Mouse (Mus musculus): ENCODE measurements at regions not wholly inside any gene's neighbourhood (a gene's known extent, or its start where the extent isn't known, plus 50 kb on each side); places are given as distances from the start of the nearest gene placed in this dataset.

DNA sequence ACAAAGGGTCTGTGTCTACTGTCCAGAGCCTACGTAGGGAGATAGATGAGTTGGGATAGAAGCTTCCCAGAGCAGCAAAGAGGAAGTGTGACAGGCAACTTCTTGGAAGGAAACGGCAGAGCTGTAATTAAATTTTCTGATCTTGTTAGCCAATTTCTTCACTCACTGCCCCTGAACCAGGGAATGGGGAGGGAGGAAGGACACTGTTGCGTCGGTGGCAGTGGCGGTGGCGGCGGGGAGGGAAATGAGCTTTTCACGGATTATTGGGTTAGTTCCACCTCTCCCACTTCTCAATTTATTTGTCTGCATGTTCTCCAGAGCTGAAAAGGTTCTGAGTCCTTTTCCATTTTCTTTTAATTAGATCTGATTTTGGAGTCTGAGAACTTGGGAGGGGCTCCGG is 298.4 kb upstream of the 9630041A04Rik start:
- Histone ChIP-seq H3K36me3 (ENCODE audit: control insufficient read depth, insufficient read depth, low read length) (no peaks in the 10 kb centered on the region), H3K4me1 (ENCODE audit: control insufficient read depth, insufficient read depth, low read length) (no peaks in the 10 kb centered on the region), H3K27ac (ENCODE audit: insufficient read depth, low read depth, low read length) (no peak overlapping the region), H3K27me3 (replicated peaks; ENCODE audit: control insufficient read depth, insufficient read depth, low read length) (no peaks in the 10 kb centered on the region), H3K4me3 (ENCODE audit: insufficient read depth, low read depth, low read length) (no peak overlapping the region)
- WGBS, result 35% methylated on average over 9 of the region's 9 CpGs
- no peak for DNase-seq
- TF ChIP-seq POLR2A (IDR thresholded peaks at IDR 0.05; ENCODE audit: low read depth, low read length) (no peak), CTCF (conservative IDR thresholded peaks at IDR 0.05; ENCODE audit: insufficient read depth, insufficient read length, low read depth, low read length) (no peak)

DNA sequence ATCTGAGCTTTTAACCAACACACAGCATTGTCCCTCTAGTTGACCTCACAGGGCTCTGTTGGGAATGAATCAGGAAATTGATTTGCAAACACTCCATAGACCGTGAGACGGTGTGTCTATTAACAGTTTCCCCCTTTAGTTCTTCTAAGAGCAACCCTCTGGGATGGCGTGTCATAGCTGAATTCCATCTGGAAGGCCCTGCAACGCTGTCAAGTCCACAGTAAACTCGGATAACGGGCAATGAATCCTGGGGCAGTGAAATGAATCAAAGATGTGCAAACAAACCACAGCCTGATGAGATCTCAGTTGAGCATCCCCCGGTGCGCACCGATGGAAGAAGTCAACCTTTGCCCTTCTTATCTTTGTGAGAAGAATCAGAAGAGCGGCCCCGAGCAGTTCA is 302.3 kb upstream of the 9630041A04Rik start:
- H3K4me3 ChIP-seq (ENCODE audit: insufficient read depth, low read depth, low read length), result no peak overlapping the region
- no peak for DNase-seq
- WGBS, result 58% methylated on average over 11 of the region's 11 CpGs
- no peak overlapping the region for H3K27ac ChIP-seq (ENCODE audit: insufficient read depth, low read depth, low read length)
- no peaks in the 10 kb centered on the region for H3K27me3 ChIP-seq (replicated peaks; ENCODE audit: control insufficient read depth, insufficient read depth, low read length)
- no peaks in the 10 kb centered on the region for H3K4me1 ChIP-seq (ENCODE audit: control insufficient read depth, insufficient read depth, low read length)
- no peak for TF ChIP-seq CTCF (conservative IDR thresholded peaks at IDR 0.05; ENCODE audit: insufficient read depth, insufficient read length, low read depth, low read length)
- no peak for TF ChIP-seq POLR2A (IDR thresholded peaks at IDR 0.05; ENCODE audit: low read depth, low read length)
- H3K36me3 ChIP-seq (ENCODE audit: control insufficient read depth, insufficient read depth, low read length), result no peaks in the 10 kb centered on the region

DNA sequence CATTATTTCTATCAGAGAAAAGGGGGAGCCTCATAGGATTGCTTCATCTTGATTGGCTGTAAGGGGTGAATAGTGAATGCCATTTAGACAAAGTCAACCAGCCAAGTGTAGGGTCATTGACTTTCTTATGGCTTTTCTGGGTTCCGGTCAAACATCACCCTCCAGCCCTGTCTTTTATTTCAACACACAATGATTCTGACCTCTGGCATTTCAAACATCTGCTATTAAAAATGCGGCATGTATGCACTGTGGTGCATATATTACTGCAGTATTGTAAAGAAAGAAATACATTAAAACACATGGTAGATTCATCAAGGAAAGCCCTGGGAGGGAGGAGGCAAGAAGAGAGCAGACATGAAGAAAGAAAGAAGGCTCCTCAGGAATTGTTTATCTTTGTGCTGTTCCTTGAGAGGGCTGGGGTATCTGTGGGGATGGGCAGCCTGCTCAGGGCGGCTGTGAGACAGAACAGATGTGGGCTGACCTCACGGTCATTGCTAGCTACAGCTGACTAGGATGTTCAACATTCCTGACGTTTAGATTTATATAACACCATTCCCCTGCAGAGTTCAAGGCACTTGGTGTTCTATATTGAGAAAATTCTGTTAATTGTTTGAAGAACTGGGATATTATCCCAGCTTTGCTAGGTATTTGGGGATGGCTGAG is 303.5 kb upstream of the Ppp2r3a start:
- WGBS, result 37% methylated on average over 5 of the region's 5 CpGs

DNA sequence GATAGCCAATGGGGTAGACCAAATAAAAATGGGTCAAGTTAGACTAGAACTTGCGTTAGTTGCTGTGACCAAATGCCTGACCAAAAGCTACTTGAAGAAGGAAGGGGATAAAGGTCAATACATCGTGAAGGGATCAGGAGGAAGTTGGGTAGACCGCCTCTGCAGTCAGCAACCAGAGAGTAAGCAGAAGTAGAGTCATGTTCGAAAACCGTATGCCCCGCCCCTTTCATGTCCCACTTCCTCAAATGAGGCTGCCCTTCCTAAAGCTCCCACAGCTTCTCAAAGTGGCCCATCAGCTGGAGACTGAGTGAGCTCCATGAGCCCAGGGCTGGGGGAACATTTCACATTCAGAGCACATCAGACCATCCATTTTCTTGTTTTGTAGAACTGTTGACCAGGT is 301.2 kb upstream of the Ppp2r3a start:
- Histone ChIP-seq H3K4me3 (ENCODE audit: insufficient read depth, low read depth, low read length) (no peak overlapping the region), H3K4me1 (ENCODE audit: control insufficient read depth, insufficient read depth, low read length) (no peaks in the 10 kb centered on the region), H3K27ac (ENCODE audit: insufficient read depth, low read depth, low read length) (no peak overlapping the region), H3K36me3 (ENCODE audit: control insufficient read depth, insufficient read depth, low read length) (no peaks in the 10 kb centered on the region), H3K27me3 (replicated peaks; ENCODE audit: control insufficient read depth, insufficient read depth, low read length) (no peaks in the 10 kb centered on the region)
- TF ChIP-seq POLR2A (IDR thresholded peaks at IDR 0.05; ENCODE audit: low read depth, low read length) (no peak), CTCF (conservative IDR thresholded peaks at IDR 0.05; ENCODE audit: insufficient read depth, insufficient read length, low read depth, low read length) (no peak)
- no peak for DNase-seq
- 91% methylated on average over 6 of the region's 6 CpGs for WGBS

More for the DNA sequence above, 303.5 kb upstream of the Ppp2r3a start:
- no peaks in the 10 kb centered on the region for H3K36me3 ChIP-seq (ENCODE audit: control insufficient read depth, insufficient read depth, low read length)
- no peak for TF ChIP-seq CTCF (conservative IDR thresholded peaks at IDR 0.05; ENCODE audit: insufficient read depth, insufficient read length, low read depth, low read length)
- no peak for TF ChIP-seq POLR2A (IDR thresholded peaks at IDR 0.05; ENCODE audit: low read depth, low read length)
- H3K27me3 ChIP-seq (replicated peaks; ENCODE audit: control insufficient read depth, insufficient read depth, low read length), result no peaks in the 10 kb centered on the region
- no peak overlapping the region for H3K27ac ChIP-seq (ENCODE audit: insufficient read depth, low read depth, low read length)
- H3K4me1 ChIP-seq (ENCODE audit: control insufficient read depth, insufficient read depth, low read length), result no peaks in the 10 kb centered on the region
- no peak overlapping the region for H3K4me3 ChIP-seq (ENCODE audit: insufficient read depth, low read depth, low read length)
- DNase-seq, result no peak

DNA sequence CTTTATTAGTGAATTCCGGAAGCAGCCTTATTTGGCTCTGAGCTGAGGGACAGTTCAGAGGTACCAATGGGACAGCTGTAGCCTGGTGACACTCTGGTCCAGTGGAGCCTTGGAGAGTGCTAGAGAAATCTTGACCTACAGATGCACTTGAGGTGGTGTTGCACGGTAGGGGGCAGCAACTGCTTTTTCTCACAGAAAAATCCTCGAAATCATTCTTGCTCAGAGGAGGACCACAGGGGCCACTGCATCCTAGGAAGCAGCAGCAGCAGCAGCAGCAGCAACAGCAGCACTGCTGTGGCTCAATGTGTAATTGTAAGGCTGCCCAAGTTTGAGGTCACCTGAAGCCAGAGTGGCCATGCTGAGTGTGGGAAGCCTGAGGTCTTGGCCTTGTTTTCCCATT is 299.7 kb upstream of the Ppp2r3a start:
- TF ChIP-seq CTCF (conservative IDR thresholded peaks at IDR 0.05; ENCODE audit: insufficient read depth, insufficient read length, low read depth, low read length), result no peak
- H3K27me3 ChIP-seq (replicated peaks; ENCODE audit: control insufficient read depth, insufficient read depth, low read length), result no peaks in the 10 kb centered on the region
- no peaks in the 10 kb centered on the region for H3K4me1 ChIP-seq (ENCODE audit: control insufficient read depth, insufficient read depth, low read length)
- no peaks in the 10 kb centered on the region for H3K36me3 ChIP-seq (ENCODE audit: control insufficient read depth, insufficient read depth, low read length)
- H3K4me3 ChIP-seq (ENCODE audit: insufficient read depth, low read depth, low read length), result no peak overlapping the region
- no peak overlapping the region for H3K27ac ChIP-seq (ENCODE audit: insufficient read depth, low read depth, low read length)
- 51% methylated on average over 3 of the region's 3 CpGs for WGBS
- no peak for DNase-seq

DNA sequence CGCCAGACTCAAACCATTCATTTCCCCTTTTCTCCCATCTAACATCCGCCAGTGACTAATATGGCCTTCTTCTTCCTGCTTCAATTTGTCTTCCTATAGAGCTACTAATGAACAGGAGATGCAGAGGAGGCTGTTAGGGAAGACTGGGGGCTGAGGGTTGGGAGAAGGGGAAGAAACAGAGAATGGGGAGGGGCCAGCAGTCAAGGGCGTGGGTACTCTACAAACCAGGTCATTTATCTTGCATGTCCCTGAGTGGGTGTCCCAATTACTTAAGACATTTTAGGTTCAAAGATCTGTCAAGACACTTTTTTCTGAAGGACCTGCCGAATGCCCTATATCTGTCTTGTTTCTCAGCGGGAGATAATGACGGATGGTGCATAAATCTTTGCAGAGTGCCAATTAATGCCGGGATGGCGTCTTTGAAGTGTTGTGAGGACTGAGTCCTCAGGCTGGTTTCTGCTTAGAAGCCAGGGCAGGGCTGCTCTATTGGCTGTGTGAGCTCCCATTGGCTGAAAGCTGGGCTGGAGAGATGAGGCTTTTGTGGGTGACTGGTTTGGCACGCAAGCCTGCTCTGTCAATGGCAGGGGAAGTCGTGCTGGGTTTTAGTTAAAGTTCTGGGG is 294.7 kb upstream of the Ppp2r3a start:
- 34% methylated on average over 10 of the region's 10 CpGs for WGBS

DNA sequence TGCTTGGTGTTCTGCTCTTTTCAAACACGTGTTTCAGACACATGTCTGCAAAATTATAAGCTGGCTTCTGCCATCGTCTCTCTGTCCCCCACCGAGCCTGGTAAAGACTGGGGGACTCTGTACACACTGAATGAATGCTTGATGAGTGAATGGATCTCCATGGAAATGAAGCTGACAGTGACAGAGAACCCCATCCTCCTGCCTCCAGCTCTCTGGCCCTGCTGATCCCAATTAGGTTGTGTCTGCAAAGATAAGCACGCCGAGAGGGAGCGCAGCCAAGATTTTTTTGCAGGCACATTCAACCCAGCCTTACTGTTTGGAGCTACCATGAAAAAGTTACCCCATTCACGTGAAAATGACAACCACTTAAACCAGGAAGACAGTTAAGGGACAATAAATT is 266.5 kb upstream of the Ppp2r3a start:
- H3K36me3 ChIP-seq (ENCODE audit: control insufficient read depth, insufficient read depth, low read length), result no peaks in the 10 kb centered on the region
- WGBS, result 73% methylated on average over 7 of the region's 7 CpGs
- H3K4me3 ChIP-seq (ENCODE audit: insufficient read depth, low read depth, low read length), result no peak overlapping the region
- H3K4me1 ChIP-seq (ENCODE audit: control insufficient read depth, insufficient read depth, low read length), result no peaks in the 10 kb centered on the region
- no peak for TF ChIP-seq CTCF (conservative IDR thresholded peaks at IDR 0.05; ENCODE audit: insufficient read depth, insufficient read length, low read depth, low read length)
- no peak for TF ChIP-seq POLR2A (IDR thresholded peaks at IDR 0.05; ENCODE audit: low read depth, low read length)
- no peak for DNase-seq
- no peaks in the 10 kb centered on the region for H3K27me3 ChIP-seq (replicated peaks; ENCODE audit: control insufficient read depth, insufficient read depth, low read length)
- H3K27ac ChIP-seq (ENCODE audit: insufficient read depth, low read depth, low read length), result no peak overlapping the region

More for the DNA sequence above, 294.7 kb upstream of the Ppp2r3a start:
- no peak for DNase-seq
- no peaks in the 10 kb centered on the region for H3K27me3 ChIP-seq (replicated peaks; ENCODE audit: control insufficient read depth, insufficient read depth, low read length)
- H3K4me3 ChIP-seq (ENCODE audit: insufficient read depth, low read depth, low read length), result no peak overlapping the region
- no peak overlapping the region for H3K27ac ChIP-seq (ENCODE audit: insufficient read depth, low read depth, low read length)
- H3K36me3 ChIP-seq (ENCODE audit: control insufficient read depth, insufficient read depth, low read length), result no peaks in the 10 kb centered on the region
- TF ChIP-seq CTCF (conservative IDR thresholded peaks at IDR 0.05; ENCODE audit: insufficient read depth, insufficient read length, low read depth, low read length), result no peak
- no peaks in the 10 kb centered on the region for H3K4me1 ChIP-seq (ENCODE audit: control insufficient read depth, insufficient read depth, low read length)
